Mouse (Mus musculus): ENCODE results near the gene Atp5l. TPM values are rescaled to one million over a fixed set of nuclear protein-coding genes. Genes with fewer than 3 reads are reported as not detected.

Gene Atp5l
- polyA plus RNA-seq, 1 experiment from 2014 or later: 222 TPM

Other genes starting within 250 kb of the Atp5l start
- not detected in 3 replicates for gene Treh, start 247.5 kb downstream of the Atp5l start, polyA plus RNA-seq (2018)
- gene Phldb1, start 185.5 kb downstream of the Atp5l start, polyA plus RNA-seq (2018): 2.4 to 6.4 TPM (median 2.6 TPM) in 3 replicates
- gene Arcn1, start 152.9 kb downstream of the Atp5l start, polyA plus RNA-seq (2018): 72.0 to 187 TPM (median 92.0 TPM) in 3 replicates
- gene Ift46, start 152.8 kb downstream of the Atp5l start, polyA plus RNA-seq (2018): 21.5 to 65.7 TPM (median 33.6 TPM) in 3 replicates
- gene Tmem25, start 121.4 kb downstream of the Atp5l start, polyA plus RNA-seq (2018): 0.19 to 1.1 TPM (median 0.42 TPM) in 3 replicates
- gene Ttc36, start 117.7 kb downstream of the Atp5l start, polyA plus RNA-seq (2018): not detected in 3 replicates
- 8.0 to 17.8 TPM (median 11.8 TPM) in 3 replicates for gene Kmt2a, start 39.4 kb downstream of the Atp5l start, polyA plus RNA-seq (2018)
- gene Ube4a, start 44.9 kb upstream of the Atp5l start, polyA plus RNA-seq (2018): 25.0 to 37.7 TPM (median 29.2 TPM) in 3 replicates
- 0.14 TPM in 1 of 3 replicates, not detected in the others for gene Cd3g, start 59.7 kb upstream of the Atp5l start, polyA plus RNA-seq (2018)
- gene Cd3d, start 61.0 kb upstream of the Atp5l start, polyA plus RNA-seq (2018): 0.20 TPM in 1 of 3 replicates, not detected in the others
- 0.25 TPM in 1 of 3 replicates, not detected in the others for gene Cd3e, start 88.9 kb upstream of the Atp5l start, polyA plus RNA-seq (2018)
- not detected in 3 replicates for gene Mpzl2, start 119.1 kb upstream of the Atp5l start, polyA plus RNA-seq (2018)
- 0.20 to 0.46 TPM (median 0.29 TPM) in 3 replicates for gene Mpzl3, start 134.4 kb upstream of the Atp5l start, polyA plus RNA-seq (2018)
- 0.38 to 11.1 TPM (median 3.0 TPM) in 3 replicates for gene Jaml, start 158.4 kb upstream of the Atp5l start, polyA plus RNA-seq (2018)
- gene Scn2b, start 197.0 kb upstream of the Atp5l start, polyA plus RNA-seq (2018): 0.06 to 0.18 TPM in 2 of 3 replicates, not detected in the other
- gene Scn4b, start 217.7 kb upstream of the Atp5l start, polyA plus RNA-seq (2018): 0.06 TPM in 1 of 3 replicates, not detected in the others